Mouse (Mus musculus) urinary bladder, adult 2 months (tissue): ENCODE results near the gene Gm4491. TPM values are rescaled to one million over a fixed set of nuclear protein-coding genes. Genes with fewer than 3 reads are reported as not detected.
A peak's percentile ranks its signal among the peaks of the same experiment; 100 is the strongest.

Source experiments
- DNase-seq: peaks from one replicate; pipeline ENCODE4 v3.0.0; 2022; ENCODE audit warnings: low spot score
- polyA plus RNA-seq: library from polyadenylated mRNA; depleted of rRNA; stranded (reverse); fragments of >200 nt; gene quantifications from 2 replicates; pipeline ENCODE4 v1.2.3, GENCODE M21; 2012; rRNA removed

Gene Gm4491
- polyA plus RNA-seq: 0.12 TPM in 1 of 2 replicates, not detected in the other

- DNase-seq: no peak
Measured at GRCm38 (mm10) chr14:57115823-57116544, at the start of gene Gm4491. Gm4491 (minus strand) TSS chr14:57115883.

- DNase-seq: no peak
Measured at GRCm38 (mm10) chr14:57161833-57162232, 46.1 kb upstream of the Gm4491 start.

GRCm38 (mm10) chr14:57161201-57161600 lies 45.5 kb upstream of the Gm4491 start:
- peak; percentile 29 for DNase-seq

GRCm38 (mm10) chr14:57154916-57155315 lies 39.2 kb upstream of the Gm4491 start:
- no peak for DNase-seq

GRCm38 (mm10) chr14:57145741-57146140 lies 30.1 kb upstream of the Gm4491 start:
- no peak for DNase-seq

- no peak for DNase-seq
Measured at GRCm38 (mm10) chr14:57135265-57135664, 19.6 kb upstream of the Gm4491 start.

GRCm38 (mm10) chr14:57133161-57133661 lies 17.5 kb upstream of the Gm4491 start, which contains the start of gene Gjb6:
Gjb6 (minus strand) TSS chr14:57133611.
- peak; percentile 37 for DNase-seq

- no peak for DNase-seq
Measured at GRCm38 (mm10) chr14:57127383-57127782, 11.7 kb upstream of the Gm4491 start.

- no peak for DNase-seq
Measured at GRCm38 (mm10) chr14:57122295-57122694, 6.6 kb upstream of the Gm4491 start.

- DNase-seq: no peak
Measured at GRCm38 (mm10) chr14:57109194-57109593, 6.5 kb downstream of the Gm4491 start.

GRCm38 (mm10) chr14:57107916-57108315 lies 7.8 kb downstream of the Gm4491 start:
- DNase-seq: no peak

- no peak for DNase-seq
Measured at GRCm38 (mm10) chr14:57107091-57107490, 8.6 kb downstream of the Gm4491 start.

GRCm38 (mm10) chr14:57105721-57106120 lies 10.0 kb downstream of the Gm4491 start:
- DNase-seq: no peak

GRCm38 (mm10) chr14:57105111-57105510 lies 10.6 kb downstream of the Gm4491 start:
- no peak for DNase-seq

- peak; percentile 47 for DNase-seq
Measured at GRCm38 (mm10) chr14:57104106-57105023, 11.3 kb downstream of the Gm4491 start, which contains the start of gene Gjb2. Gjb2 (minus strand) TSS chr14:57104702.

GRCm38 (mm10) chr14:57103711-57104105 lies 12.0 kb downstream of the Gm4491 start:
- DNase-seq: no peak

GRCm38 (mm10) chr14:57103121-57103520 lies 12.6 kb downstream of the Gm4491 start:
- no peak for DNase-seq

- DNase-seq: no peak
Measured at GRCm38 (mm10) chr14:57101623-57102022, 14.1 kb downstream of the Gm4491 start.

- no peak for DNase-seq
Measured at GRCm38 (mm10) chr14:57095855-57096254, 19.8 kb downstream of the Gm4491 start.

- DNase-seq: no peak
Measured at GRCm38 (mm10) chr14:57093029-57093428, 22.7 kb downstream of the Gm4491 start.

- no peak for DNase-seq
Measured at GRCm38 (mm10) chr14:57090001-57090400, 25.7 kb downstream of the Gm4491 start.

- DNase-seq: no peak
Measured at GRCm38 (mm10) chr14:57089107-57089506, 26.6 kb downstream of the Gm4491 start.
